Mouse (Mus musculus) cortical plate, adult 2 months (tissue): ENCODE measurements around the gene Zc3h15.
"Not testable (repeated sequence)": the region's sequence is repeated elsewhere in the genome, so short reads cannot be mapped to it uniquely, and the experiment has no call there.

Experiments
- CTCF ChIP-seq: fragments of 200-500 bp; IDR thresholded peaks from 2 replicates; pipeline ENCODE4 v1.5.1; 2011; ENCODE audit warnings: mild to moderate bottlenecking, control low read depth, low read length; ENCODE audit not compliant: insufficient read depth; ENCODE audit errors: extremely low read depth
- POLR2A ChIP-seq: fragments of 200-500 bp; IDR thresholded peaks from 2 replicates; pipeline ENCODE4 v1.6.1; 2011; ENCODE audit warnings: mild to moderate bottlenecking, low read length, control low read depth; ENCODE audit not compliant: insufficient read depth; ENCODE audit errors: extremely low read depth

DNA sequence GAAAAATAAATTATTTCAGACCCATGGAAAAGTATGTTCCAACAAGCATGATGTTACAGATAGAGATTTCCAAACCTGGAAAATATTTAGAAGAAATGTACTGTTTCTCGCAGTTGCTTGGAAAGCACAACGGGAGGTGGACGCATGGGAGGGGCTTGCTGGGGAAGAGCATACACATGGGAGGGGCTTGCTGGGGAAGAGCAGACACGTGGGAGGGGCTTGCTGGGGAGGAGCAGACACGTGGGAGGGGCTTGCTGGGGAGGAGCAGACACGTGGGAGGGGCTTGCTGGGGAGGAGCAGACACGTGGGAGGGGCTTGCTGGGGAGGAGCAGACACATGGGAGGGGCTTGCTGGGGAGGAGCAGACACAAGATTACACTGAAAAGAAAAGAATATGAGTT lies 69.0 kb downstream of the Zc3h15 start:
- TF ChIP-seq CTCF, POLR2A: not testable (repeated sequence)
